Mouse (Mus musculus) erythroblast, embryonic 14.5 days (primary cell): ENCODE data around the gene Unc119.

Source experiments
- GATA1 ChIP-seq: IDR thresholded peaks from 2 replicates; pipeline ENCODE4 v1.6.1; 2012; ENCODE audit warnings: low read length, inconsistent platforms, mixed read lengths
- TAL1 ChIP-seq: IDR thresholded peaks from 3 replicates; pipeline ENCODE4 v1.6.1; 2012; ENCODE audit warnings: low read length, inconsistent platforms, mixed read lengths

GRCm38 (mm10) chr11:78392728-78393127 lies 49.4 kb downstream of the Unc119 start:
- no peak for TF ChIP-seq GATA1
- TF ChIP-seq TAL1 = no peak
